Mouse (Mus musculus) left cerebral cortex, adult 6 months (tissue): ENCODE data around the gene Olfr486. TPM values are rescaled to one million over a fixed set of nuclear protein-coding genes. Genes with fewer than 3 reads are reported as not detected.

Experiments
- long read RNA-seq, 2 experiments: library from polyadenylated mRNA; unstranded; transcript quantifications; one replicate each; pipeline ENCODE4 v2.0.0; 2019 to 2020
- polyA plus RNA-seq: library from polyadenylated mRNA; unstranded; fragments of <200 nt; fragmentation: Nextera tagmentation; gene quantifications from 2 replicates; pipeline ENCODE4 v1.2.3, GENCODE M21; 2021

The Olfr486 gene
- not detected in 2 replicates for polyA plus RNA-seq
- long read RNA-seq, experiment 1: 0 reads
- long read RNA-seq, experiment 2: 0 reads

GRCm38 (mm10) chr7:108172642-108173041, at the start of gene Olfr486:
Gene Olfr486 (minus strand): TSS chr7:108172742.

GRCm38 (mm10) chr7:108214536-108214935, 42.0 kb upstream of the Olfr486 start, which contains the start of gene Olfr487:
Gene Olfr487 (minus strand): TSS chr7:108214636.

GRCm38 (mm10) chr7:108159771-108160170, 12.8 kb downstream of the Olfr486 start, which contains the start of gene Olfr485:
Gene Olfr485 (minus strand): TSS chr7:108159871.

GRCm38 (mm10) chr7:108127349-108127748, 45.2 kb downstream of the Olfr486 start, which contains the start of gene Olfr484:
Gene Olfr484 (minus strand): TSS chr7:108127449.

Other genes starting within 250 kb of the Olfr486 start
- not detected in 2 replicates for gene Olfr473, start 242.3 kb downstream of the Olfr486 start, polyA plus RNA-seq
- not detected in 2 replicates for gene Olfr474, start 218.1 kb downstream of the Olfr486 start, polyA plus RNA-seq
- gene Olfr476, start 207.9 kb downstream of the Olfr486 start, polyA plus RNA-seq: not detected in 2 replicates
- gene Olfr477, start 186.0 kb downstream of the Olfr486 start, polyA plus RNA-seq: not detected in 2 replicates
- not detected in 2 replicates for gene Olfr478, start 138.8 kb downstream of the Olfr486 start, polyA plus RNA-seq
- gene Olfr479, start 122.0 kb downstream of the Olfr486 start, polyA plus RNA-seq: not detected in 2 replicates
- not detected in 2 replicates for gene Olfr480, start 105.4 kb downstream of the Olfr486 start, polyA plus RNA-seq
- not detected in 2 replicates for gene Olfr481, start 92.9 kb downstream of the Olfr486 start, polyA plus RNA-seq
- not detected in 2 replicates for gene Olfr482, start 75.2 kb downstream of the Olfr486 start, polyA plus RNA-seq
- not detected in 2 replicates for gene Olfr483, start 71.9 kb downstream of the Olfr486 start, polyA plus RNA-seq
- gene Olfr484, start 45.3 kb downstream of the Olfr486 start, polyA plus RNA-seq: 0.06 TPM in 1 of 2 replicates, not detected in the other
- gene Olfr485, start 12.9 kb downstream of the Olfr486 start, polyA plus RNA-seq: not detected in 2 replicates
- gene Olfr487, start 41.9 kb upstream of the Olfr486 start, polyA plus RNA-seq: not detected in 2 replicates
- not detected in 2 replicates for gene Olfr488, start 85.6 kb upstream of the Olfr486 start, polyA plus RNA-seq
- not detected in 2 replicates for gene Olfr490, start 116.2 kb upstream of the Olfr486 start, polyA plus RNA-seq
- gene Olfr491, start 140.7 kb upstream of the Olfr486 start, polyA plus RNA-seq: not detected in 2 replicates
- not detected in 2 replicates for gene Olfr492, start 150.9 kb upstream of the Olfr486 start, polyA plus RNA-seq
- not detected in 2 replicates for gene Olfr493, start 174.2 kb upstream of the Olfr486 start, polyA plus RNA-seq
- gene Olfr494, start 192.6 kb upstream of the Olfr486 start, polyA plus RNA-seq: not detected in 2 replicates
- not detected in 2 replicates for gene Olfr495, start 220.4 kb upstream of the Olfr486 start, polyA plus RNA-seq
- not detected in 2 replicates for gene Olfr497, start 247.7 kb upstream of the Olfr486 start, polyA plus RNA-seq